Mouse (Mus musculus) C2C12 (cell line): ENCODE data around the gene Akna.

Experiments
- CTCF ChIP-seq: IDR thresholded peaks from one replicate; pipeline ENCODE4 v1.5.1; 2011; ENCODE audit not compliant: control insufficient read depth, insufficient read depth, insufficient read length
- FOSL1 ChIP-seq: IDR thresholded peaks from one replicate; pipeline ENCODE4 v1.8.0; 2011; ENCODE audit warnings: mild to moderate bottlenecking, low read length; ENCODE audit not compliant: poor library complexity, insufficient read depth, severe bottlenecking
- MAX ChIP-seq: IDR thresholded peaks from one replicate; pipeline ENCODE4 v1.6.1; 2011; ENCODE audit warnings: mild to moderate bottlenecking, control low read depth
- MYOG ChIP-seq: IDR thresholded peaks from one replicate; pipeline ENCODE4 v1.6.1; 2011; ENCODE audit not compliant: control insufficient read depth, insufficient read length; ENCODE audit errors: extremely low read depth
- USF1 ChIP-seq: IDR thresholded peaks from one replicate; pipeline ENCODE4 v1.6.1; 2011; ENCODE audit warnings: low read depth, mild to moderate bottlenecking, control low read depth, moderate library complexity

DNA sequence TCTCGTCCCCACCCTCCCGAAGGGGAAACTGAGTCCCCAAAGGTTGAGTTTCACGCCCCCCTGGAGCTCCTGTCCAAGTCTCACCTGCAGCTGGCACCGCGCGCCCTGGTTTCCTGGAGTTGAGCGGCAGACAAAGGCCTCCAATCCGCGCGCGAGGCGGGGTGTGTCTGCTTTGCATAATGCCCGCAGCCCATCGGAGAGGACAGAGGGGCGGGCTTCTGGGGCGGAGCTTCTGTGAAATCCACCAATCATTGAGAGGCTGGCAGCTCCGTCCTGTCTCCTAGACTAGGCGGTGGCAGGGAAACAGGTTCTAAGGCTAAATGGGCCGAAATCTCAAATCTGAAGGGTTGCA, 7.4 kb upstream of the Akna start:
- TF ChIP-seq CTCF (no peak), USF1 (no peak), MYOG (no peak), MAX (no peak), FOSL1 (no peak)
